Mouse (Mus musculus): ENCODE results near the gene Nrxn2.

Gene Nrxn2

DNA sequence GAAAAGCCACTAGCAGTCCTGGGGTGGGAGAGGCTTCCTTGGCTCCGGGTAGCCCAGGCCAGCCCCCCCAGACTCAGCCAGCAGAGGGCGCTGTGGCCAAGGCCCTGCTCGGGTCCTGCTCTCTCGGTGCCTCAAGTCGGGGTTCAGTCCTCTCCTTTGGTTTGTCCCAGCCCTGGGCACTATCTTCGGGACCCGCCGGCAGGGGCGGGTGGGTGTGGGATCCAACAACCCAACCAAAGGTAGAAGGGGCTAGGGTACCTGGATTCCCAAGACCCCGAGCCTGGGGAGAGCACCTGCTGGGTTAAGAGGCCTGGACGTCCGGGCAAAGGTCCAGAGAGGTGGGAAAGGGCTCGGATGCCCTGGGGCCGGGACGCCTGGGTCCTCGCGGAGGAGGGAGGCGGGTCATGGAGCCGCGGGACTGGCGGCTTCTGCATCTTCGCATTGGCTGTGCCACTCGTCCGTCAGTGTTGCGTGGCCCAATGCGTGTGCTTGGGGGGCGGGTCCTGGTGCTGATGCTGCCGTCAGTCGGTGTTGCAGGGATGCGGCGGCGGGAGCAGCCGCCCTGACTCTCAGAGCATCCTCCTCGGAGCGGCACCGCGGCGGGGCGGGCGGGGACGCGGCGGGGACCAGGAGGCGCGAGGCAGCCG lies at the start of gene Nrxn2:
Gene Nrxn2, plus strand, starts transcription at position 499 of the 647 bp plus-strand sequence.
- DNase-seq (ENCODE audit: low read depth, low spot score), result peak; percentile 79

- no peak for DNase-seq (ENCODE audit: low read depth, low spot score)
Observed at GRCm38 (mm10) chr19:6370175-6370574, 48.4 kb upstream of the Nrxn2 start.

GRCm38 (mm10) chr19:6372433-6372832 lies 46.1 kb upstream of the Nrxn2 start:
- DNase-seq (ENCODE audit: low read depth, low spot score), result no peak

- DNase-seq (ENCODE audit: low read depth, low spot score), result no peak
Observed at GRCm38 (mm10) chr19:6373539-6374400, 44.8 kb upstream of the Nrxn2 start.

GRCm38 (mm10) chr19:6374571-6374970 lies 44.0 kb upstream of the Nrxn2 start:
- no peak for DNase-seq (ENCODE audit: low read depth, low spot score)

DNA sequence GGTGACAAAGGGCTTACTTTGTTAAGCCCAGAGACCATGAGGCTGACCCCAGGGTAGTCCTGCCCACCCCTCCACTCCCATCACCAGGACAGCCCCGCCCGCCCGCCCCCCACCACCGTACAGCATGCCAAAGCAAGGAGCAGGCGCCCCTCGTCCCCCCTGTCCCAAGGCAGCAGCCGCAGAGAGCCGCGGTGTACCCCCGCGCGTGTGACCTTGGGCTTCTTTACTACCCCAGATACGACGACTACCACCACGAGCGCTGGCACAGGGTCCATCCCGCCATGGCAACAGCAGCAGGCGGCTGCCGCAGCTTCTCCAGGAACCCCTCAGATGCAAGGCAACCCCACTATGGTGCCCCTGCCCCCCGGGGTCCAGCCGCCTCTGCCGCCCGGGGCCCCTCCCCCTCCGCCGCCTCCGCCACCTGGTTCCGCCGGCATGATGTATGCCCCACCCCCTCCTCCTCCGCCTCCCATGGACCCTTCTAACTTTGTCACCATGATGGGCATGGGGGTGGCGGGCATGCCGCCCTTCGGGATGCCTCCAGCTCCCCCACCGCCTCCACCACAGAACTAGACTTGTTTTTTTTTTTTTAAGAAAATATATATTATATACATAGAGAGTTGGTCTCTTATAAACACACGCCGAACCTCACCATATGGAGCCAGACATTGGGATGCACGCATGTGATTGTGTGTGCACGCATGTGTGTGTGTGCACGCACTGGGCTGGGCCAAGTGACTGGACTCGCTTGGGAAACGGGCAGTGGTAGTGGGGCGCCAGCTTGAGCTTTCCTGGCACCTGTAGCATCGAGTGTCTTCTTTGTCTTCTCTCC lies 42.9 kb upstream of the Nrxn2 start:
- DNase-seq (ENCODE audit: low read depth, low spot score), result no peak

- DNase-seq (ENCODE audit: low read depth, low spot score), result no peak
Observed at GRCm38 (mm10) chr19:6376255-6376564, 42.3 kb upstream of the Nrxn2 start.

DNA sequence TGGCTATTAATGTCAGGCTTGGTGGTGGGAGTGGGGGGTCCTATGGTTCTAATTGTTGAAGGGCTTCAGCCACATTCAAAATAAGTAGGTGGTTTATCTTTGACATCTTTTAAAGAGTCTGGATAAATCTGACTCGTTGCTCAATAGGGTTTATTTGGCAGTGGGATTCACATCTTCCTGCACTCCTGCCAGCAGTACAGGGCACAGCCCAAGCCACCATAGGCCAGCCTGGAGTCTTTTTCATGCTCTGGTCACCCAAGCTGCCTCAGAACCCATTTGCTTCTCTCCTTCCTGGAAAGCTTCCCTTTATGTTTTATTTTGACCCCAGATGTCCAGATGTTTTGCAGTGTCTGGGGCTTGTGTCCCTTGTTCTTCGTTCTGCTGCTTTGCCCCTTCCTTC lies 41.9 kb upstream of the Nrxn2 start:
- no peak for DNase-seq (ENCODE audit: low read depth, low spot score)

GRCm38 (mm10) chr19:6377327-6378040 lies 41.0 kb upstream of the Nrxn2 start:
- DNase-seq (ENCODE audit: low read depth, low spot score), result no peak

DNA sequence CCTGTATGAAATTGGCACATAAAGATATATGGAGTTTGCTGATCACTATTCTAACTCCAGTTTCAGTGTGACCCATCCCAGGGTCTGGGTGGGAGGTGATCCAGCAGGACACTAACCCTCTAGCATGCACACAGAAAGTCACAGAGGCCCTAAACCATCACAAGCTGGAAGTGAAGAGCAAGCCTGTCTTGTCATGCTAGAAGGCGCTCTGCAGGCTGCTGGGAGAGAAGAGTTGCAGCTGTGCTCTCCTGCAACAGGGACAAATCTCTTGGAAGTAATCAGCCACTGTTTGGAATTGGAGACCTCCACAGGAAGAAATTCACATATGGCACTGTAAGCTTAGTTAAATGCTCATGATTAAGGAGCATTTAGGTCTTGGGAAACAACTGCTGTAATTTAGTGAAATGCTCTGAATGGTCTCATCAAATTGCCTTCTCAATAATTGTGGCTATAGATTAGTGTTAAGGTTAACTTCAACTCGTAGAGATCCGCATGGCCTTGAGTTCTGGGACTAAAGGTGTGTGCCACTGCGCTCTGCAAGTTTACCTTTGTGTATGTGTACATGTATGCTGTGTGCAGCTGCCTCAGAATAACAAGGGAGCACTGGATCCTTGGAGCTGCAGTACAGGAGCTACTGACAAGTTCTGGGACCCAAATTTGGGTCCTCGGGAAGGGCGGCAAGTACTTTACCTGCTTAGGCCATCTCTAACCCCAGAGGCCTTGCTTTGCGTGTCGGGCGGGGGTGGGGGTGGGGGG lies 37.9 kb upstream of the Nrxn2 start:
- no peak for DNase-seq (ENCODE audit: low read depth, low spot score)

DNA sequence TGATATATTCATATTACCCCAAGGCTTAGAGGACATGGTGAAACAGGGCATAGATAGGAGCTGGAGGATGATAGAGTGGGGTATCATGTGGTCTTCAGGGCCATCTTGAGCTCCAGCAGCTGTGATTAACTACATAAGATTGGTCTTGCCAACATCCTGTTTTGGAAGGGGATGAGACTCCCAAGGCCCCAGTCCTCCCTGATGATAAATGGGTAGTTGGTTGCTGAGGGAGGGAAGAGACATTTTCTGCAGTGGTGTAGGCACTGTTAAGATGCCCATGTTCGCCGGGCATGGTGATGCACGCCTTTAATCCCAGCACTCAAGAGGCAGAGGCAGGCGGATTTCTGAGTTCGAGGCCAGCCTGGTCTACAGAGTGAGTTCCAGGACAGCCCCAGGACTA lies 37.3 kb upstream of the Nrxn2 start:
- DNase-seq (ENCODE audit: low read depth, low spot score), result no peak

DNA sequence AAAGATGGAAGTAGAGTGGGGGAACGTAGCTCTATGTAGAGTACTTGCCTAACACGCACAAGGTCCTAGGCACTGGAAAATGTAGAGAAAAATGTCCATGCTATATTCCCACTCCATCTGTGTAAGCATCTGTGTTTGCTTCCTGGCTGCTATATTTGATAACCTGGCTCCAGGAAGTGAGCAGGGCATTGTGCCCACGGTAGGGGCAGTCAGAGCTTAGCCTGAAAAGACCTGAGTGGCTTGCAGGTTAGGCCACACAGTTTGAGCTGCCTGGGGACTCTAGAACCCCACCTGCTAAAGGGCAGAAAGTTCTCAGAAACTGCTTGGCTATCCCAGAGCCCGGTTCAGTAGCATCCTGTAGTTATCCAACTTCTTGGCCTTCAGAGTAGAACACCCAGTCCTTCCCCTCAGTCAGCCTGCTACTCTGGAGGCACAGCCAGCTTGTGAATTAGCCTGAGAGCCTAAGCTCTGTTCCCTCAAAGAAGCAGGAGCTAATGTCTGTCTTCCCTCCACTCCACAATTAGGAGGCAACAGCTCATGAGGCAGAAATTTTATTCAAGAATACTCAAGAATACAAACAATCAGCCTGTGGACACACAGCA lies 36.1 kb upstream of the Nrxn2 start:
- DNase-seq (ENCODE audit: low read depth, low spot score), result no peak

- no peak for DNase-seq (ENCODE audit: low read depth, low spot score)
Observed at GRCm38 (mm10) chr19:6383470-6383869, 35.1 kb upstream of the Nrxn2 start.

- DNase-seq (ENCODE audit: low read depth, low spot score), result no peak
Observed at GRCm38 (mm10) chr19:6384128-6384527, 34.4 kb upstream of the Nrxn2 start, which contains the start of gene Pygm. Pygm (plus strand) TSS chr19:6384399.

DNA sequence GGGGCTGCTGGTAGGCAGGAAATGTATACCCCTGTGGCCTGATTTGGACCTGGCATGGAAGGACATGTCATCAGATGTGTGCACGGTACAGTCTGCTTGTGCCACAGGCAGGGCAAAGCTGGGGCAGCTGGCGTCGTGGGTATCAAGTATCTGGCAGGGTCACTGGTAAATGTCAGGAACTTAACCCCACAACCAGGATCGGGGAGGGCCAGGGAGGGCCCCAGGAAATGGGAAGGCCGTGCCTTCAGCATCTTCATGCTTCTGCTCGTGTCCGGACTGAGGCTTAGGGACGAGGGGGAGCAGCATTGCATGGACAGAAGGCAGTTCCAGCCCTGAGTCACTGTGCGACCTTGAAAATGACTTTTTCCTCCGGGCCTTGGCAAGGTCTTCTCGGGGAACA lies 33.6 kb upstream of the Nrxn2 start:
- DNase-seq (ENCODE audit: low read depth, low spot score), result no peak

DNA sequence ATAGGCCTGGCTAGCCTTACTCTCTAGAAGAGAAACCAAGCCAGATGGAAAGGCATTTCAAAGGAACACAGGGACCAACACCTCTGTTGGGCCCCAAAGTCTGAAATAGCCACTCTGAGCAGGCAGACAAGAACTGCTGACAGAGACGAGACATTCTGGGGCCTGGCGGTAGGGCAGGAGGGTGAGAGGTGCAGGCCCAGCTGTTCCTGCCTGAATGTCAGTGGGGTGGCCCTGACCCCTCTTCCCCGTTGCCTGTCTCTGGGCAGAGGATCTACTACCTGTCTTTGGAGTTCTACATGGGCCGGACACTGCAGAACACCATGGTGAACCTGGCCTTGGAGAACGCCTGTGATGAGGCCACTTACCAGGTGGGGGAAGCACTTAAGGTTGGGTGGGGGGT lies 33.1 kb upstream of the Nrxn2 start:
- DNase-seq (ENCODE audit: low read depth, low spot score), result no peak

DNA sequence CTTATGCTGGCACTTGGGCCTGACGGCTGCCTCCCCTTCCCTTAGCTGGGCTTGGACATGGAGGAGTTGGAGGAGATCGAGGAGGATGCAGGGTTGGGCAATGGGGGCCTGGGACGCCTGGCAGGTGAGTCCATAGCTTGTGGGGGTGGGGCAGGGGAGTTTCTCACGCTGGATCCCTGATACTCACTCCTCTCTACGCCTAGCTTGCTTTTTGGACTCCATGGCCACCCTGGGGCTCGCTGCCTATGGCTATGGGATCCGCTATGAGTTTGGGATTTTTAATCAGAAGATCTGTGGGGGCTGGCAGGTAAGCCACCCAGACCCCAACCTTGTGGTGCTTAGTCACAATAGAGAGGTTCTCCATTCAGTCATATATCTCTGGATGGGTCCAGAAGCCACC lies 32.7 kb upstream of the Nrxn2 start:
- no peak for DNase-seq (ENCODE audit: low read depth, low spot score)

- DNase-seq (ENCODE audit: low read depth, low spot score), result no peak
Observed at GRCm38 (mm10) chr19:6386234-6386633, 32.3 kb upstream of the Nrxn2 start.

GRCm38 (mm10) chr19:6388006-6388405 lies 30.5 kb upstream of the Nrxn2 start:
- DNase-seq (ENCODE audit: low read depth, low spot score), result no peak

- peak; percentile 67 for DNase-seq (ENCODE audit: low read depth, low spot score)
Observed at GRCm38 (mm10) chr19:6389803-6390202, 28.7 kb upstream of the Nrxn2 start.

- no peak for DNase-seq (ENCODE audit: low read depth, low spot score)
Observed at GRCm38 (mm10) chr19:6390251-6390650, 28.3 kb upstream of the Nrxn2 start.
